Mouse (Mus musculus) kidney, postnatal 0 days (tissue): ENCODE data around the gene Med7. TPM values are rescaled to one million over a fixed set of nuclear protein-coding genes. Genes with fewer than 3 reads are reported as not detected.

Experiments used
- ATAC-seq: fragments of 200-750 bp; cut with Nextera tagmentation; replicated peaks from 2 replicates; pipeline ENCODE4 v1.8.0; 2017; ENCODE audit warnings: low read depth, moderate number of reproducible peaks, moderate TSS enrichment, moderate library complexity; ENCODE audit not compliant: low FRiP score
- DNase-seq: peaks from one replicate; pipeline ENCODE4 v3.0.0-alpha.2; 2016; ENCODE audit warnings: low spot score
- H3K27ac ChIP-seq: fragments of 300-500 bp; sonication (generic); 2 replicates; pipeline ENCODE4 v1.5.1; 2014; ENCODE audit warnings: mild to moderate bottlenecking
- H3K27me3 ChIP-seq: fragments of 300-500 bp; sonication (generic); 2 replicates; pipeline ENCODE4 v1.6.1; 2014; ENCODE audit warnings: low read length, mixed read lengths; ENCODE audit not compliant: insufficient read depth
- H3K36me3 ChIP-seq: fragments of 300-500 bp; sonication (generic); 2 replicates; pipeline ENCODE4 v1.6.1; 2014; ENCODE audit warnings: low read length, mixed read lengths; ENCODE audit not compliant: insufficient read depth
- H3K4me1 ChIP-seq: fragments of 300-500 bp; sonication (generic); replicated peaks from 2 replicates; pipeline ENCODE4 v1.6.1; 2014; ENCODE audit warnings: antibody characterized with exemption, low read length, mixed read lengths; ENCODE audit not compliant: insufficient read depth
- H3K4me2 ChIP-seq: fragments of 300-500 bp; sonication (generic); 2 replicates; pipeline ENCODE4 v1.6.1; 2014; ENCODE audit warnings: mild to moderate bottlenecking, low read length, moderate library complexity, mixed read lengths
- H3K4me3 ChIP-seq: fragments of 300-500 bp; sonication (generic); replicated peaks from 2 replicates; pipeline ENCODE4 v1.5.1; 2014; ENCODE audit warnings: low read depth, low read length
- H3K9ac ChIP-seq: fragments of 300-500 bp; sonication (generic); 2 replicates; pipeline ENCODE4 v1.6.1; 2014; ENCODE audit warnings: low read depth, low read length
- H3K9me3 ChIP-seq: fragments of 300-500 bp; sonication (generic); replicated peaks from 2 replicates; pipeline ENCODE4 v1.6.1; 2016; ENCODE audit warnings: low read length, inconsistent platforms, mixed read lengths
- CTCF ChIP-seq: IDR thresholded peaks from 2 replicates; pipeline ENCODE4 v1.5.1; 2016; ENCODE audit warnings: antibody characterized with exemption, low read depth, mild to moderate bottlenecking, moderate library complexity
- WGBS: fragments of 180-500 bp; shearing (Covaris S2); extraction: QIAGEN DNeasy Blood & Tissue Kit; methylation state at CpG from one replicate; pipeline ENCODE4 v1.1.7; 2014; 5-methylcytosine and 5-hydroxymethylcytosine counted together
- polyA plus RNA-seq: library from polyadenylated mRNA; unstranded; fragments of >200 nt; fragmentation: Nextera tagmentation; extraction: Ambion mirVana; gene quantifications from 2 replicates; pipeline ENCODE4 v1.2.1, GENCODE M21; 2015

Gene Med7
- polyA plus RNA-seq, 1 experiment from 2014 or later: 80.5 TPM

- no peak for DNase-seq
- 71% methylated on average over 5 of the region's 5 CpGs for WGBS
- H3K9ac ChIP-seq: no peak overlapping the region
- no peak overlapping the region for H3K4me2 ChIP-seq
- no peaks in the 10 kb centered on the region for H3K36me3 ChIP-seq
- H3K4me3 ChIP-seq: no peak overlapping the region
- no peaks in the 10 kb centered on the region for H3K27me3 ChIP-seq
- no peak for ATAC-seq
- no peaks in the 10 kb centered on the region for H3K4me1 ChIP-seq
- H3K27ac ChIP-seq: no peak overlapping the region
- H3K9me3 ChIP-seq: no peaks in the 10 kb centered on the region
- TF ChIP-seq CTCF: no peak
Measured at GRCm38 (mm10) chr11:46398933-46399383, 37.8 kb upstream of the Med7 start.

GRCm38 (mm10) chr11:46401555-46401954, 35.2 kb upstream of the Med7 start:
- TF ChIP-seq CTCF: no peak
- 67% methylated on average over 12 of the region's 12 CpGs for WGBS
- Histone ChIP-seq H3K4me3 (no peak overlapping the region), H3K9ac (no peak overlapping the region), H3K27ac (peak overlapping the region; percentile 36; the same call in 1 of the 2 replicates), H3K36me3 (no peaks in the 10 kb centered on the region), H3K4me2 (peak overlapping the region; percentile 18; the same call in 1 of the 2 replicates), H3K4me1 (no peaks in the 10 kb centered on the region), H3K27me3 (no peaks in the 10 kb centered on the region), H3K9me3 (no peaks in the 10 kb centered on the region)
- DNase-seq (no peak), ATAC-seq (no peak)

- H3K27me3 ChIP-seq: no peaks in the 10 kb centered on the region
- ATAC-seq (no peak), DNase-seq (no peak)
- no peaks in the 10 kb centered on the region for H3K9me3 ChIP-seq
- H3K36me3 ChIP-seq: no peaks in the 10 kb centered on the region
- H3K4me3 ChIP-seq: no peak overlapping the region
- no peaks in the 10 kb centered on the region for H3K4me1 ChIP-seq
- H3K4me2 ChIP-seq: no peak overlapping the region
- TF ChIP-seq CTCF: no peak
- no peak overlapping the region for H3K27ac ChIP-seq
- H3K9ac ChIP-seq: no peak overlapping the region
- WGBS: 83% methylated on average over 16 of the region's 16 CpGs
Measured at GRCm38 (mm10) chr11:46404986-46405385, 31.7 kb upstream of the Med7 start.

GRCm38 (mm10) chr11:46406721-46407120, 30.0 kb upstream of the Med7 start:
- DNase-seq: no peak
- WGBS: 49% methylated on average over 10 of the region's 10 CpGs
- H3K27ac ChIP-seq: no peak overlapping the region
- no peaks in the 10 kb centered on the region for H3K4me1 ChIP-seq
- H3K36me3 ChIP-seq: no peaks in the 10 kb centered on the region
- H3K4me2 ChIP-seq: no peak overlapping the region
- no peak for ATAC-seq
- H3K9ac ChIP-seq: no peak overlapping the region
- no peak overlapping the region for H3K4me3 ChIP-seq
- TF ChIP-seq CTCF: no peak
- H3K27me3 ChIP-seq: no peaks in the 10 kb centered on the region
- H3K9me3 ChIP-seq: no peaks in the 10 kb centered on the region

GRCm38 (mm10) chr11:46410018-46410563, 26.6 kb upstream of the Med7 start:
- ATAC-seq (no peak), DNase-seq (no peak)
- H3K27me3 ChIP-seq: no peaks in the 10 kb centered on the region
- H3K9me3 ChIP-seq: no peaks in the 10 kb centered on the region
- WGBS: 55% methylated on average over 2 of the region's 2 CpGs
- no peak overlapping the region for H3K4me2 ChIP-seq
- no peak overlapping the region for H3K9ac ChIP-seq
- no peaks in the 10 kb centered on the region for H3K36me3 ChIP-seq
- no peak overlapping the region for H3K27ac ChIP-seq
- TF ChIP-seq CTCF: no peak
- no peaks in the 10 kb centered on the region for H3K4me1 ChIP-seq
- no peak overlapping the region for H3K4me3 ChIP-seq

GRCm38 (mm10) chr11:46418438-46418837, 18.3 kb upstream of the Med7 start:
- H3K9me3 ChIP-seq: no peaks in the 10 kb centered on the region
- no peak for TF ChIP-seq CTCF
- H3K4me2 ChIP-seq: no peak overlapping the region
- no peak for ATAC-seq
- no peaks in the 10 kb centered on the region for H3K27me3 ChIP-seq
- no peak overlapping the region for H3K27ac ChIP-seq
- H3K36me3 ChIP-seq: no peaks in the 10 kb centered on the region
- H3K4me3 ChIP-seq: no peak overlapping the region
- H3K4me1 ChIP-seq: no peaks in the 10 kb centered on the region
- WGBS: 46% methylated on average over 1 of the region's 1 CpGs
- no peak overlapping the region for H3K9ac ChIP-seq
- no peak for DNase-seq

- H3K9me3 ChIP-seq: no peaks in the 10 kb centered on the region
- no peak overlapping the region for H3K4me2 ChIP-seq
- no peak overlapping the region for H3K4me3 ChIP-seq
- H3K27me3 ChIP-seq: no peaks in the 10 kb centered on the region
- no peak for TF ChIP-seq CTCF
- WGBS: 63% methylated on average over 5 of the region's 5 CpGs
- H3K9ac ChIP-seq: no peak overlapping the region
- ATAC-seq: no peak
- no peak overlapping the region for H3K27ac ChIP-seq
- DNase-seq: no peak
- H3K4me1 ChIP-seq: no peaks in the 10 kb centered on the region
- H3K36me3 ChIP-seq: no peaks in the 10 kb centered on the region
Measured at GRCm38 (mm10) chr11:46418860-46419259, 17.9 kb upstream of the Med7 start.
